Mouse (Mus musculus): ENCODE measurements around the gene Rfng.
A peak's percentile ranks its signal among the peaks of the same experiment; 100 is the strongest.
"Not testable (repeated sequence)": the region's sequence is repeated elsewhere in the genome, so short reads cannot be mapped to it uniquely, and the experiment has no call there.

Rfng gene

DNA sequence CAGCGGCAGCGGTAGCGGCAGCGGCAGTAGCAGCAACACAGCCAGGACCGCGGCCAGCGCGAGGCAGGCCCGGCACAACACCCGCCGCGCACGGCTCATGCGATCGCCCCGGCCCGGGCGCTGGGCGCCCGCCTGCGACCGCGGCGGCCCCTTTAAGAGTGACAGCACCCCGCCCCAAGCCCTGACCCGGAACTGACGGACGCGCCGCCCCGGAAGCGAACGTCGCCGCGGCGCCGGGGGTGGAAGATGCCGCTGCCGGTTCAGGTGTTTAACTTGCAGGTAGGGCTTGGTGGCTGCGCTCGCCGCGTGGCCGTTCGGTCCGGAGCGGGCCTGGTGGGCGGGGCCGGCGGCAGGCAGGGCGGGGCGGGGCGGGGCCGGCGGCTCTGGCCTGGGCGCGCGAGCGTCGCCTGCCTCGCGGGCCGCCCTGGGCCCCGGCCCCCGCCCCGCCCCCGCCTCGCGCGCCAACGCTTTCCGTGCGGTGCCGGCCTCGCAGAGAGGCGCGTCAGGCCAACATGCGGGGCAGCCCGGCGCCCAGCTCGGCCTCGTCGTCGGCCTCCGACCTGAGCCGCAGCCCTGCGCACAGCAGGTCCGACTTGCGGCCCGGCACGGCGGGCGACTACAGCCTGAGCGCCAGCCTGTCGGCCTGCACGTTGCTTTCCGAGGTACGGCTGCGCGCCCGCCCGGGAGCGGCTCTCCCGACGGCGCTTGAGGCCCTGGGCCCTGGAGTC, at the start of gene Rfng, which contains the start of gene Gps1:
Rfng (minus strand) TSS at position 144 of the 728 bp plus-strand sequence.
Gps1 (plus strand) TSS at position 209 of the 728 bp plus-strand sequence.
- DNase-seq (ENCODE audit: low read depth, low spot score) = peak; percentile 66

DNA sequence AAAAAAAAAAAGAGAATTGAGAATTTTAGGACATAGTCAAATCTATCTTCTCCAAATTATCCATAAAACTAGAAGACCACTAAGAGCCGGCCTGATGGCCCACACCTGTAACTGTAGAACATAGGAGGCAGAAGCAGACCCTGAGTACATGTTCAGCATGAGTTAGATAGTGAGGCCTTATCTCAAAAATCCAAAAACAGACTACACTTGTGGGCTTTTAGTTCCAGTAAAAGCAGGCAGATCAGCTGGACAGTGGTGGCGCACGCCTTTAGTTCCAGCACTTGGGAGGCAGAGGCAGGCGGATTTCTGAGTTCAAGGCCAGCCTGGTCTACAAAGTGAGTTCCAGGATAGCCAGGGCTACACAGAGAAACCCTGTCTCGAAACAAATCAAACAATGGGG, 49.0 kb upstream of the Rfng start:
- DNase-seq (ENCODE audit: low read depth, low spot score) = not testable (repeated sequence)

DNA sequence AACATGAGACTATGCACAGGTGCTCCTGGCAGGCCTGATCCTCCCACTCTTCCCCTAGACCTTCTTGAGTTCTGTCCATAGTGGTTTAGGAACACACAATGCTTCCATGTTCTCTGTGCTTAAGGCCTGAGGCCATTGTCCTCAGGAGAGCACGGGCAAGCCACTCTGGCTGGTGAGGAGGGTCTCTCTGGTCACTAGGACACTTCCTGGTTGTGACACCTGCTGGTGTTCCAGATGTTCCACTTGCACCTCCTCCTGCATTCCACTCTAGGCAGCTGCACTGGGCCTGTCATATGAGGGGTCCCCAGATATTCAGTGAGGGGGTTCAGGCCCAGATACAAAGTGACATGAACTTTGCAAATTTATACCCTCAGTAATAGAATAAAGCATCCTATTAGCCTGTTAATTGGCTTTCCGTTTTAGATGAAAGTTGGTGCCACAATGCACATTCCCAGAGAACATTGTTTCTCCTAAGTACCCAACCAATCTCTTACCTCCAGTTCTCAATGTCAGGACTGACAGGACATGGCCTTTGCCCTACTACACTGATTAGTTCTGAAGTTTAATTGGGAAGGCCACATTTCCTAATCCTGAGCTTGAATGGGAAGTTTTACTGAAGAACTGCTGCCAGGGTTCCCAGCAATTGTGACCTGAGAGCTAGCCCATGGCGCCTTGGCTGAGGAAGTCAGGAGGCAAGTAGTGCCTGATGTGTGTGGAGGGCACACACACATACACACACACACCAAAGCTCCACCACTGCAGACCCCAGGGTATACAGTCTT, 47.8 kb upstream of the Rfng start:
- DNase-seq (ENCODE audit: low read depth, low spot score) = no peak

DNA sequence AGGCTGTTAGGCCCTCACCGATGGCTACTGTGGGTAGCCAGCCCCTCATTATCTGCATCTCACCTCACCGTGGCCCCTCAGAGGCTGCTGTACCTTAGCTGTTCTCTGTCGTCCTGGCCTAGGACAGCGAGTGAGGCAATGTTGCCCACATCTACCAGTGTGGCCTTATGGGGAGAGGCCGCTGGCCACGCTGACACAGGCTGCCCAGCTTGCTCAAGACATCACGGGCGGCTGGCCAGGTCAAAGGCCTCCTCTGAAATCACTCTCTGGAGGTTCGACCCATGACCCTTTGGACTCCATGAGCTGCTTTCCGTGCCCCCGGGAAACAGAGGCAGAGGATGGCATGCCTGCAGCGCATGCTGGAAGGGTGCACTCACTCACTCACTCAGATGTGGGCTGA, 46.7 kb upstream of the Rfng start:
- DNase-seq (ENCODE audit: low read depth, low spot score) = no peak

DNA sequence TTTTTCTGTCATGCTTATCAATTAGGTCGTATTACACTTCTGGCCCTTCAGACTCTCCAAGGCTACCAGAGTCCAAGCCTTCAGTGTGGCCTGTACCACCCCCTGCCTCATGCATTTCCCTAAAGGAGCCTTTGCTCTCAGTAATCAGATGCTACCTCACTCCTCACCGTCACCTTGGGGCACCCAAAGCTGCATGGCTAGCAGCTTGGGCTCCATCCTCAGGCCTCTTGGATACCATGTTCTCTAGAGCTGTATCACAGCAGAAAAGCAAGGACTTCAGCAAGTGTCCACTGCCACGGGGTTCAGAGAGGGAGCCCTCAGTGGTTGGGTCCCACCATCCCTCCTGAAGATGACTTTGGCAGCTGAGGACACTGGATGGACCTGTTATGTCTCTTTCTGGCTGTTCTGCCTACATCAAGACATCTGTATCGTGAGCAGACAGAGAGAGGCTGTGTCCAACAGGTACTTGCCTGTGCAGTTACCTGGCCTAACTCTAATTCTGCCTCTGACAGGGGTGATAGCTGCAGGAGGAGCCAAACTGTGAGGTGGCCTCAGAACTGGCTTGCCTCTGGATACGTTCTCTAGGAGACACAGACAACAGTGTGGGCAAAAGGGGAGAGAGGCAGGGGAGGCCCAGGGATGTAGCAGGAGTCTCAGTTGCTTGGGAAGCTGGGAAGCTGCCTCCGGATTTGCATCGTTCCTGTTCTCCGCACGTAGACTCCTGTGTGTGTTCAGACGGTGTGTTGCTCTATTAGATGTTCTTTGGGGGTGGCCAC, 45.9 kb upstream of the Rfng start:
- no peak for DNase-seq (ENCODE audit: low read depth, low spot score)

DNA sequence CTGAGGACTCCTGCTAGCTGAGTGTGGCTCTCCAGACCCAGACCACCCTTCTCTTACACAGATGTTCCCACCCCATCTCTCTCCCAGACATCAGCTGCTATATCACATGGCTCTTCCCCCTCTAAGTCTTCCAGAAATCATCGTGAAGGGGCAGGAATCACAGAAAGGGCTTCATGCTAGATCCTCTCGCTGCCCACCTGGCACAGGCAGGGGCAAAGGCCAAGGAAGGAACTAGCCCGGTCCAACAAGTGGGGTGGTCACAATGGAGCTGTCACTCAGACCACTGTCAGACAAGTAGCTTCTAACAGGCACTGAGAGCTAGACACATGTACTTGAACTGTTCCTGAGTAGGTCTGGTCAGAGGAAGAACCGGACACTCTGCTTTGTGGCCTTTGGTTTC, 44.4 kb upstream of the Rfng start:
- DNase-seq (ENCODE audit: low read depth, low spot score) = no peak

DNA sequence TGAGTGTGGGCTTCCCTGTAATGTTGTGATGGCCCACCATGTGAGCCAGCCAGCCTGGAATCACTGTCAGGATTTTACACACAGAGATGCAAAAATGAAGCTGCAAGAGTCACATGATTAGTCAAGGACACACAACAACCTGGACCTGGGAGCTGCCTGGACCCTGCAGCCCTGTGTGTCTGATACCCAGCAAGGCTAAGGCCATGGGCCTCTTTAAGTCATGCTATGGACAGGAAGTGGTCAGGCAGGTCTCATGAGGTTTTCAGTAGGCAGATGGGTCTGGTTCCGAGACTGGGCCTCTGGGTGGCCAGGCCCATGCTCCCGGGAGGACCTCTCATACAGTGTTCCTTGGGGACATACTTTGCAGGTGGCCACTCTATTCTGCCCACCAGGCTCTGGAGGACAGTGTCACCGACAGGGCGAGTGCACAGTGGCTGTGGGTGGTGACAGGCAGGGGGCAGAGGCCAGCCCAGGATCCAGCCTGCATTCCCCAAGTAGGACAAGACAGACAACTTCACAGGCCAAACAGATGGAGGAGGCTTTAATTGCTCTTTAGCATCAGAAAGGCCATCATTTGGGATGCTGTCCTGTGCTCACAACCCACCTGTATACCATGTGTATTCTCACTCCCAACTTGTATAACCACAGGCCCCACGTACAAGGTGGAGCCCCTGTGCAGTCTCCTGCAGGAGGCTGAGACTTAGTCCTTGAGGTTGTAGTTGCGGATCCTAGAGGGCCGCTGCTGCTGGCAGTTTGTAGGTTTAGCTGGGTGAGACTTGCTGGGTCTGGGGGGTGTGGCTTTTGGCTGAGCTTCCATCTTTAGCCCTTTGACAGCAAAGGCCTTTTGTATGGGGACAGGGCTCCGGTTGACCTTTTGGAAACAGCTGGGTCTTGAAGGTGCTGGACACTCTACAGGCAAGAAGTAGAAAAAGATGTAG, 42.3 kb upstream of the Rfng start:
- no peak for DNase-seq (ENCODE audit: low read depth, low spot score)

DNA sequence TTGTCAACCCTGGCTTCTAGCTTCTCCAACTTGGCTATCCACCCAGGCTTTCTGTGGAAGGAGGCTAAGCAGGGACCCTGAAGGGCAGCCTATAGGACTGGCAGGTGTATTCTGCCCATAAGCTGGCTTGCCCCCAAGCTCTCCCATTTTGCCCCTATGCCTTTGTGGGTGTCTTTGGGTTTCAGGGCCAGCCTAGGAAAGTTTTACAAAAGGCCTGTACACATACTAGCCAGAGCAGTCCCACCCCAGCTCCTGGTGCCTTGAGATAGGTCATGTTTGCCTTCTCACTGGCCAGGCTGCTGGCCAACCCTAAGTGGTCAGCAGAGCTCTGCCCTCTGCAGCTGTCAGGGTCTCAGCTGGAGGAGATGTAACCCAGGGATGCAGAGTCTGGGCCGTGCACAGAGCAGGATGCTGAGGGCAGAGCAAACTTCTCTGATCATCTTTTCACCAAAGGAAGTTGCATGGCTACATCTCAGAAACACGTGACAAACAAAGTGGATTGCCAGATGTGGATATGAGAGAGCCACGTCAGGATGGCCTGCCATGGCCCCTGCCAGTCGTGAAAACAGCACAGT, 41.4 kb upstream of the Rfng start:
- DNase-seq (ENCODE audit: low read depth, low spot score) = peak; percentile 38

DNA sequence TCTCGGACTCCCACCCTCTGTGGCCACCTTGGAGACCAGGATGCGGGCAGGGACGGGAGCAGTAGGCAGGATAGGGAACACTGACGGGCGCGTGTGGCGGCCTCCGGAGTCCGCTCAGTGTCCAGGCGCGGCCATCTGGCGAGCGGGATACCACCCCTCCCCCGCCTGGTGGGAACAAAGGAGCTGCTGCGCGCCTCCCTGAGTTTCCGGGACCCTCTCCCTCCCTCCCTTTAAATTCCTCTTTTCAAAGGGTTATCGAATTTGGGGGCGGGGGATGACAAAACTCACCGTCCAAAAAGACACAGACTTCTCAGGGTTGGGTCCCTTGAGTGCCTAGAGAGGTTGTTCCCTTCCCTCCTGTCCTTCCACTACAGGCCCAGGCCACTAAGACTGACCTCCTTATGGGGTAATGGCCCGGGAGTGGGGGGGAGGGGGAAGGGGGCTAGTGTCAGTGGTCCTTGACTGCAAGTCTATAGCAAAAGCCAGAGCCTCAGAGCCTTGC, 40.8 kb upstream of the Rfng start:
- no peak for DNase-seq (ENCODE audit: low read depth, low spot score)

DNA sequence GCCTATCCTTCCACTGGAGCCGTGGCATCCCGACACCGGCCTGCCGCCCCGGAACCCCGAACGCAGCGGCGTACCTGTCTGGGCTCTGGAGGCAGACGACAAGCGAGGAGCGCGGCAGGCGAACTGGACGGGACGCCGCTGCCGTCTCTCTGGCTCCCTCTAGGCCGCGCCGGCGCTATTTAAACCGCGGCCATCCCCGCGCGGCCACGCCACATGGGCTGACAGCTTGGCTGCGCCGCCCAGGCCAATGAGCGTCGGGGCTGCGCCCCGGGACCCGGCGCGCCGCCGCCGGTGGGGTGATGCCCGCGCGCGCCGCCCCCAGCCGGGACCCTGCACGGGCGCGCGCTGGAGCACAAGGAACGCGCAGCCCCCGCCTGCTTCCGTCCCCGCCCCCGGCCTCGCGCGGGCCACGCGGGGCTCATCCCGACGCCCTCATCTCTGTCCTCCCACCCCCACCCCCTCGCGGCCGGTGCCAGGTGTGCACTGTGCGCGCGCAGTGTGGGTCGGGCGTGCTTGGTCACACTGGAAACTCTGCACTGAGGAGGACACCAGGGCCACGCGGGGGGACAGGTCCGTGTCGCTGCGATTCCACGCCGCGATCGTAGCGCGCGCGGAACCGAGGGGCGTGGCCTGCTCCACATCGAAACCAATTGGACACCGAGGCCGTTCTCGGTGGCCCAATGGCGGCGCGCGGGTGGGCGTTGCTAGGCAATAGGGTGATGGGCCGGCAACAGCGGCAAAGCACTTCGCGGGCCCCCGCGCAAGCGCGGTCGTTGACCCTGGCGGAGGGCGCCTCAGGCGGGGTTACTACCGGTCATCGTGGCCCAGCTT, 40.2 kb upstream of the Rfng start, which contains the start of gene Fasn:
Fasn (minus strand) TSS at position 592 of the 831 bp plus-strand sequence.
- DNase-seq (ENCODE audit: low read depth, low spot score) = peak; percentile 94

DNA sequence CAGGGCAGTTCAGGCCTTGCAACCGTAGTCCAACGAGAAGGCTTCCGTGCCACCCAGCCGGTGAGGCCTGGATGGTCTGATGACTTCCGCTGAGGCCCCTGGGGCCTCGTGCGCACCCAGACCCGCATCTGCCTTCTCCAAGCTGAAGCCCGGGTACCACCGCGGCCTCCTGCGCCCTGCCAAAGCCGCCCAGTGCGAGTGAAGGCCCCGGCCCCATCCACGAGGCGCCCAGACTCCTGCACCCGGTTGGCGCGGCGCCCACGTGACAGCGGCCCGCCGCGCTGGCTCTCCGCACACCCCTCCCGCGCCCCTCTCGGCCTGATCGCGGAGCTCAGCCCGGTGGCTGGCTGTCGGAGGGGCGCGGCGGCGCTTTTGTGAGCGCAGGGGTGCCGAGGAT, 39.5 kb upstream of the Rfng start:
- no peak for DNase-seq (ENCODE audit: low read depth, low spot score)

DNA sequence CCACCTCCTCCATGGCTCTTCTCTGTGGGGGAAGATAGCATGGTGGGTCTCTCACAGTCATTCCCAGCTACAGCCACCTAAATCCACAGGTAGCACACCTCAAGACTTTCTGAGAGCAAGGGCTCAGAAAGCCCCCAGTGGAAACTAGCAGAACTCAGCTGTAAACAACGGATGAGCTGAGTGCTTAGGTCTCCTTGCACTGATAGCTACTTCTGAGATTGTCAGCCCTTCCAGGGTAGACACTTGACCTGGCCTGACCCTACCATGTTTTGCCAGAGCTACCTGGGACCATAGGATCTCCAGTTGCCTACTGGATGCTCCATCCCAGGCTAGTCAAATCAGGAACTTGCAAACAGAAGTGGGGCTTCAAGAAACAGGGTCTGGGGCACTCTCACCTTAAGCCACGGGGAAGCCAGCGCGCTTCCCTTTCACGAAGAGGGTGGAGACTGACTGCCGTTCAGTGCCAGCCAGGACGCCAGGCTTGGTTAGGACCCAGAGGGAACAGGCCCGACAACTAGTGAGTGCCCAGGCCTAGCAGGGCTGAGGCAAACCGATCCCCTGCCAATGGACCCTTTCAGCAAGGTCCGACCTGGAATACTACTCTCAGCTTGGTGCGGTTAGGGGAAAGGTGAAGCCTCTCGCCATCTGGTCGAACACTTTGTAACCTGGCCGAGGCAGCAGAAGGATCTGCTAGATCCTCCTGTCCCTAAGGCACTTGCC, 39.0 kb upstream of the Rfng start:
- DNase-seq (ENCODE audit: low read depth, low spot score) = peak; percentile 41

DNA sequence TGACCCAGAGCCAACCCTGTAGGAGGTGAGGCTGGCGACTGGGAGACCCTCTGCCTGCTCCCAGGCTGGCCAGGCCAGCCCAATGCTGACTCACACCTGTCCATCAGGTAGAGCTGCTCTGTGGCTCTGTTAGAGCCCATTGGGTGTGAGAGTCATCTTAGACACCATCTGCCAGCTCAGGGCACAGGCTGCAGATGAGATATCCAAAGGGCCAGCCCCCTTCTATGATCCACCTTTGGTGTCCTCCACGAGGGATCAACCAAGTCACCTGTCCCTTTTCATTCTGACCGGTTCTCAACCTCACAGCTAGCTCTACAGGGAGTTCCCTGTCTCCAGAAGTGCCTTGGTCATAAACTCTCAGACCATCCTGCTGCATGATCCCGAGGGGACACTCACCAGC, 38.3 kb upstream of the Rfng start:
- DNase-seq (ENCODE audit: low read depth, low spot score) = no peak

DNA sequence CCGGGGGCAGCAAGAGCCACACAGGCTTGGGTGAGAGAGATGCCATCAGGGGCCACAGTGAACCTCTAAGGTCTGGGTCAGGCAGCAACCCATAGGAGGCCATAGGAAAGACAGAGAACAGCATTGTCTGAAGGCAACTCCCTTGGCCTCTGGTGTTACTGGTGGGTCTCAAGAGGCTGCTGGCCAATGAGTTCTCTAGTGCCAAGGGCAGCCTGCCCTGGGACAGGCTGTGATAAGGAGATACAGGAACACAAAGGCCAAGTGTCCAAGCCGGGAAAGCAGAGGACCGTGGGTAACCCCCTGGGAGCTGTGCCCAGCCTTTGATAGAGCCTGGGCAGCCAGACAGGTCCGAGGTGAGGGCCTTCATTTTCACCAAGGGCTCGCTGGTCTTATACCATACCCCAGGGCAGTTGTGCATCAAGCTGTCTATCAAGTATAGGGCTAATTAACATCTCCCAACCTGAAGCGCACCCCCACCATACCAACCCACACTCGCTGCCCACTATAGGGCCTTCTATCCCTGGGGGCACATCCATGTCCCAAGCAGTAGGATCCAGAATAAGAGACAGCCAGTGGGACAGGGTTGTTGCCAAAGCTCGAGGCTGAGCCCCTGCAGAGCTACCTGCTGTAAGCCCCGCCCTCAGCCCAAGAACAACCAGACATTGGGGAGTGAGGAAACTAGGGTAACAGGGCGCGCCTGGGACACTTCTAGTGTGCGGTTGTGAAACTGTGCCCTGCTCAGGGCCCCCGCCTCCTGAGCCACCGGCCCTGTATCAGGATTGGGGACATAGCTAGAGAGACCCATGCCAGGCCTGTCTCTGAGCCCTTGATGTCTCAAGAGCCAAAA, 37.3 kb upstream of the Rfng start:
- DNase-seq (ENCODE audit: low read depth, low spot score) = no peak

DNA sequence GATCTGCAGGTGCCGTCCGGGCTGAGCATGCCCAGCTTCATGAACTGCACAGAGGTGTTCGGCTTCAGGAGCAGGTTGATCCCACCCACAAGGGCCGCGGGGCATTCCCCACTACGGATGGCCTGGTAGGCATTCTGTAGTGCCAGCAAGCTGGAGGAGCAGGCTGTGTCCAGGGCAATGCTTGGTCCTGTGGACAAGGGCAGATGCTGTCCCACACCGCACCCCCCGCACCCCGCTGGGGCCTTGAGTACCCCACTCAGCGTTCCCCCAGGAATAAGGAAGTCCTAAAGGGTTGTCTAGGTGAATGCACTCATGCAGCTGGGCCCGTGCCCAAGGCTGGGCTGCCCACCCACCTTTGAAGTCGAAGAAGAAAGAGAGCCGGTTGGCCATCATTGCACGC, 36.5 kb upstream of the Rfng start:
- no peak for DNase-seq (ENCODE audit: low read depth, low spot score)

DNA sequence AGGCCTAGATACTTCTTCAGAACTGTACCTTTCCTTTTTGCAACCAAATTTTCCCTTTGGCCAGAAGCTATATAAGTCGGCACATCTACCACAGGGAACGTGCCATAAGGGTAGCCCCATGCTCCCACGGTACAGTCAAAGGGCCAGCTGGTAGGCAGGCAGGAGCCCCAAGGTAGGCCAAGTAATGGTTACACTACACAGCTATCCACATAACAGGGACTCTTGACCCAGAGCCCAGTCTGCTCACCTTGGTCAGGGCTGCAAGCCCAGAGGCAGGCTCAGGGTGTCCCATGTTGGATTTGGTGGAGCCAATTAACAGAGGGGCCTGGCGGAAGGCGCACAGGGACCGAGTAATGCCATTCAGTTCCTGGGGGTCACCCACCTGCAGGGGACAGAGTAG, 35.5 kb upstream of the Rfng start:
- DNase-seq (ENCODE audit: low read depth, low spot score) = no peak

DNA sequence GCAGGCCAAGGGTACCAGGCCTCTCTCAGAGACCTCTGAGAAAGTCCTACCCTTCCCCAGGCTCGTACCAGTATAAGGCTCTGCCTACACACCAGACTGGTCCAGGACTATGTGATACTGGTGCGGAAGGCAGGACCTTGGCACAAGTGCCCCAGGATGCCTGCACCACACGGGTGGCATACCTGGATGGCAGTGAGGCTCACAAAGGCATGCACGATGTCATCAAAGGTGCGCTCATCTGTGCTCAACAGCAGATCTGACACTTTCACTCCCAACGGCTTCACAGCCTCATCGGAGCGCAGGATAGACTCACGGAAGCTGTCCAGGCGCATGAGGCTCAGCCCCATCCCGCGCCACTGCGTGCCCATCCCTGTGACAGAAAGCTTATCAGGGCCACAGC, 34.2 kb upstream of the Rfng start:
- DNase-seq (ENCODE audit: low read depth, low spot score) = no peak

DNA sequence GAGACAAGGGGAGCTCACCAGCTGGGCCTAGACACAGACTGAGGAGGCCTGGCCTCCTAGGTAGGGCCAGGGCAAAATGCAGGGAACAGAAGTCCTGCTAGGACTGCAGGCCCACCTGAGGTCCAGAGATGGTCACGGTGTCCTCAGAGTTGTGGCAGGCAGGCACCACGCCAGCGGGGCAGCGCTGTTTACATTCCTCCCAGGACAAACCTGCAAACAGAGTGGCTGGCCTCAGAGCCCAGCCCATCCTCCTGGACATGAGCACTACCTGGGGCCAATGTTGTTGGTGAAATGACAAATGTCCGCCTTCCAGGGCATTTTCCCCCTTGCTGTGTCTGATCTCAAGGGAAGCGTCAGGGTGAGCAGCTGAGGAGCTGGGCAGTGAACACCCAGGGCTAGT, 33.4 kb upstream of the Rfng start:
- DNase-seq (ENCODE audit: low read depth, low spot score) = no peak
